Mouse (Mus musculus) megakaryocyte, adult 5-6 weeks (primary cell): ENCODE measurements around the gene Tgm6. TPM values are rescaled to one million over a fixed set of nuclear protein-coding genes. Genes with fewer than 3 reads are reported as not detected.
A peak's percentile ranks its signal among the peaks of the same experiment; 100 is the strongest.

Source experiments
- ATAC-seq: 2 replicates; pipeline ENCODE4 v1.8.0; 2016; ENCODE audit warnings: mild to moderate bottlenecking, inconsistent platforms; ENCODE audit not compliant: poor library complexity, severe bottlenecking
- total RNA-seq, 2 experiments: library from RNA; stranded (forward) in 1 of 2; stranded (reverse) in 1 of 2; fragments of 153-499, 151-499 nt in 1 of 2; fragments of 221-1000, 200-1000 nt in 1 of 2; gene quantifications; 2 replicates each; pipeline versions ENCODE4 v1.2.3 to v1.2.4; 2015 to 2017

The Tgm6 gene
- total RNA-seq, 2 experiments from 2014 or later: not detected

GRCm38 (mm10) chr2:130176820-130177219 is 64.6 kb downstream of the Tgm6 start:
- no peak for ATAC-seq

GRCm38 (mm10) chr2:130178381-130178705 is 66.1 kb downstream of the Tgm6 start:
- ATAC-seq: peak; percentile 1; the same call in 1 of the 2 replicates

- peak; percentile 89 for ATAC-seq
Measured at GRCm38 (mm10) chr2:130178706-130179506, 66.7 kb downstream of the Tgm6 start, which contains the start of gene Snrpb. TSS of gene Snrpb (minus strand) at chr2:130179403.

- ATAC-seq: peak; percentile 45
Measured at GRCm38 (mm10) chr2:130179507-130180019, 67.3 kb downstream of the Tgm6 start.

- ATAC-seq: no peak
Measured at GRCm38 (mm10) chr2:130188391-130188790, 76.2 kb downstream of the Tgm6 start.

GRCm38 (mm10) chr2:130194894-130195293 is 82.7 kb downstream of the Tgm6 start, which contains the start of gene Tmc2:
TSS of gene Tmc2 (plus strand) at chr2:130195194.
- ATAC-seq: no peak

GRCm38 (mm10) chr2:130200961-130201360 is 88.7 kb downstream of the Tgm6 start:
- ATAC-seq: no peak

Other genes with a start within 250 kb of the Tgm6 start
- 1.1 and 1.4 TPM in 2 replicates for gene Tgm3, start 100.1 kb upstream of the Tgm6 start, total RNA-seq (2015)
- 0.37 and 1.1 TPM in 2 replicates for gene Tgm3, start 100.1 kb upstream of the Tgm6 start, total RNA-seq (2017)
- gene Snrpb, start 67.0 kb downstream of the Tgm6 start, total RNA-seq (2015): 226 and 247 TPM in 2 replicates
- 154 and 191 TPM in 2 replicates for gene Snrpb, start 67.0 kb downstream of the Tgm6 start, total RNA-seq (2017)
- not detected in 2 replicates for gene Tmc2, start 82.8 kb downstream of the Tgm6 start, total RNA-seq (2015)
- not detected in 2 replicates for gene Tmc2, start 82.8 kb downstream of the Tgm6 start, total RNA-seq (2017)
- 104 and 111 TPM in 2 replicates for gene Nop56, start 162.0 kb downstream of the Tgm6 start, total RNA-seq (2015)
- 138 and 139 TPM in 2 replicates for gene Nop56, start 162.0 kb downstream of the Tgm6 start, total RNA-seq (2017)
- 132 and 136 TPM in 2 replicates for gene Idh3b, start 172.1 kb downstream of the Tgm6 start, total RNA-seq (2015)
- 85.6 and 92.9 TPM in 2 replicates for gene Idh3b, start 172.1 kb downstream of the Tgm6 start, total RNA-seq (2017)
- gene Ebf4, start 182.8 kb downstream of the Tgm6 start, total RNA-seq (2015): not detected in 2 replicates
- gene Ebf4, start 182.8 kb downstream of the Tgm6 start, total RNA-seq (2017): not detected in 2 replicates